Mouse (Mus musculus) liver, adult 2 months (tissue): ENCODE data around the gene Fkbp6. TPM values are rescaled to one million over a fixed set of nuclear protein-coding genes. Genes with fewer than 3 reads are reported as not detected.
A peak's percentile ranks its signal among the peaks of the same experiment; 100 is the strongest.

Experiments
- DNase-seq: peaks from one replicate; pipeline ENCODE4 v3.0.0-alpha.2; 2011; ENCODE audit warnings: low read depth, low spot score; ENCODE audit errors: extremely low read depth
- H3K27ac ChIP-seq: fragments of 200-500 bp; replicated peaks from 2 replicates; pipeline ENCODE4 v1.5.1; 2012; ENCODE audit warnings: low read depth, mild to moderate bottlenecking, control low read depth, inconsistent platforms, low read length; ENCODE audit not compliant: insufficient read depth
- H3K27me3 ChIP-seq: fragments of 200-500 bp; 2 replicates; pipeline ENCODE4 v1.6.1; 2012; ENCODE audit warnings: mild to moderate bottlenecking, moderate library complexity, low read length, inconsistent platforms; ENCODE audit not compliant: control insufficient read depth, insufficient read depth
- H3K36me3 ChIP-seq: fragments of 200-500 bp; 2 replicates; pipeline ENCODE4 v1.6.1; 2012; ENCODE audit warnings: low read length, inconsistent platforms; ENCODE audit not compliant: control insufficient read depth, insufficient read depth
- H3K4me1 ChIP-seq: fragments of 200-500 bp; 2 replicates; pipeline ENCODE4 v1.6.1; 2011; ENCODE audit warnings: low read length; ENCODE audit not compliant: control insufficient read depth, insufficient read depth
- H3K4me3 ChIP-seq: fragments of 200-500 bp; 2 replicates; pipeline ENCODE4 v1.5.1; 2011; ENCODE audit warnings: low read depth, mild to moderate bottlenecking, control low read depth, low read length, moderate library complexity; ENCODE audit not compliant: insufficient read depth
- H3K79me2 ChIP-seq: fragments of 200-500 bp; 2 replicates; pipeline ENCODE4 v1.6.1; 2012; ENCODE audit warnings: inconsistent platforms, mild to moderate bottlenecking, low read length, moderate library complexity; ENCODE audit not compliant: control insufficient read depth, insufficient read depth
- H3K9ac ChIP-seq: fragments of 200-500 bp; 2 replicates; pipeline ENCODE4 v1.6.1; 2012; ENCODE audit warnings: low read depth, mild to moderate bottlenecking, control low read depth, inconsistent platforms, low read length
- CTCF ChIP-seq: fragments of 200-500 bp; IDR thresholded peaks from 2 replicates; pipeline ENCODE4 v1.5.1; 2011; ENCODE audit warnings: low read depth, low read length, control low read depth
- POLR2A ChIP-seq: fragments of 200-500 bp; IDR thresholded peaks from 2 replicates; pipeline ENCODE4 v1.6.1; 2011; ENCODE audit warnings: low read length, control low read depth; ENCODE audit not compliant: insufficient read depth; ENCODE audit errors: extremely low read depth
- WGBS: fragments of 180-500 bp; shearing (Covaris S2); methylation state at CpG from one replicate; pipeline ENCODE4 v1.1.7; 2018; 5-methylcytosine and 5-hydroxymethylcytosine counted together
- polyA plus RNA-seq: library from polyadenylated mRNA; depleted of rRNA; stranded (reverse); fragments of >200 nt; gene quantifications from 2 replicates; pipeline ENCODE4 v1.2.3, GENCODE M21; 2012
- total RNA-seq: library from RNA; depleted of rRNA; stranded (reverse); fragments of >200 nt; gene quantifications from 2 replicates; pipeline ENCODE4 v1.2.3, GENCODE M21; 2014

Fkbp6 gene
- total and polyA plus RNA-seq, 2 experiments, result not detected

DNA sequence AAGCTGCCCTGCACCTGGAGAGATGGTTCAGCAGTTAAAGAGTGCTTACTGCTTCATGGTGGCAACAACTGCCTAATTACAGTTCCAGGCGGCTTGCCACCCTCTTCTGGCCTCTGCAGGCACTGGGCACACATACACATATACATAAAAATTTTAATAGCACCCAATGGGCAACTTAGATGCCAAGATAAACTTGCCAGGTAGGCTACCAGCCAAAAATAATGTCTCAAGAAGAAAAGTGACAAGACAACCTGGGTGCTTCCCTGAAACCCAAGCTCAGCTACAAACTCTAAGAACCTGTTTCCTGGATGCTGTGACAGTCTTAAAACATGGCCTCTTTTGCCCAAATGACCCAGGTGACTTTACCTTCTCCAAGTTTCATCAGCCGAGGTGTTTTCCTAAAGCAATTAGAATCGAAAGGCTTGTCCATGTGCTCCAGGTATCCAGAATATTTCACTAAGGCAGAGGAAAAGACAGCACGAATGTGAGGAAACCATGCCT, 2.3 kb downstream of the Fkbp6 start:
- 65% methylated on average over 4 of the region's 4 CpGs for WGBS
- H3K79me2 ChIP-seq, result no peaks in the 10 kb centered on the region
- H3K27ac ChIP-seq, result no peak overlapping the region
- H3K36me3 ChIP-seq, result no peaks in the 10 kb centered on the region
- H3K4me3 ChIP-seq, result no peak overlapping the region
- no peak for DNase-seq
- no peaks in the 10 kb centered on the region for H3K27me3 ChIP-seq
- no peak overlapping the region for H3K9ac ChIP-seq
- no peaks in the 10 kb centered on the region for H3K4me1 ChIP-seq
- TF ChIP-seq POLR2A, result no peak
- no peak for TF ChIP-seq CTCF

DNA sequence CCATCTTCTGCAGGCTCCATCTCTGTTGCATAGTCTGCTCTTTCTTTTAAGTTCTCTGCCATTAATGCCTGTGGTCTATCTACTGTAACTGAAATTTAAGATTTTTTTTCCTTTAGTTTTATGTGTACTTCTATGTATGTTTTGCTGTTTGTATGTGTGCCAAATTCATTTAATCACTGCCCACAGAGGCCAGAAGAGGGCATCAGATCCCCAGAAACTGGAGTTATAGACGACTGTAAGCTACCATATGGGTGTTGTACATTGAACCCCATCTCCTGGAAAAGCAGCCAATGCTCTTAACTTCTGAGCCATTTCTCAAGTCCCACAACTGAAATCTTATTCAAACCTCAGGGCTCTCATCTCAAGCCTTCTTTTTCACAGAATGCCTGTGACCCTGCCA, 3.4 kb downstream of the Fkbp6 start:
- 13% methylated on average over 1 of the region's 1 CpGs for WGBS
- 0 out of 2 replicates have a peak, but pooled peaks have one; percentile 30 for TF ChIP-seq CTCF
- no peak for TF ChIP-seq POLR2A
- no peaks in the 10 kb centered on the region for H3K4me1 ChIP-seq

DNA sequence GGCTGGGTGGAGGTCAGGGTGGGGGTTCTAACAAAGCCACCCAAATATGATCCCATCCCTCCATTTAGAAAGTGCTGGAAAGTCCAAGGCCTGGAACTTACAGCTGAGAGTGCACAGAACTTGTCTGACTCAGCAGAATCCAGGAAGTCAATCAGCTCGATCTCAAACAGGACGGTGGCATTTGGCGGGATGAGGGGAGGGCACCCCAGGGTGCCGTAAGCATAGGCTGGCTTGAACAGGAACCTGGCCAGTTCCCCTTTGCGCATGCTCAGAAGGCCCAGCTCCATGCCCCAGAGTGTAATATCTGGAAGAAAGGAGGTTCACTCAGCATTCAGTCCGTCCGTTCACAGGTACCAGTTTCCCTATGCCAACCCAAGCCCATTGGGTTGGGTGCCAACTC, 3.9 kb downstream of the Fkbp6 start:
- H3K9ac ChIP-seq, result no peak overlapping the region
- H3K27me3 ChIP-seq, result no peaks in the 10 kb centered on the region
- no peak overlapping the region for H3K4me3 ChIP-seq
- H3K27ac ChIP-seq, result no peak overlapping the region
- no peaks in the 10 kb centered on the region for H3K79me2 ChIP-seq
- no peaks in the 10 kb centered on the region for H3K36me3 ChIP-seq
- DNase-seq, result no peak
- WGBS, result 63% methylated on average over 7 of the region's 7 CpGs
- H3K4me1 ChIP-seq, result no peaks in the 10 kb centered on the region
- TF ChIP-seq CTCF, result no peak
- TF ChIP-seq POLR2A, result no peak

More for the DNA sequence above, 3.4 kb downstream of the Fkbp6 start:
- Histone ChIP-seq H3K4me3 (no peak overlapping the region), H3K36me3 (no peaks in the 10 kb centered on the region), H3K27me3 (no peaks in the 10 kb centered on the region), H3K79me2 (no peaks in the 10 kb centered on the region), H3K27ac (no peak overlapping the region), H3K9ac (no peak overlapping the region)
- peak; percentile 50 for DNase-seq

DNA sequence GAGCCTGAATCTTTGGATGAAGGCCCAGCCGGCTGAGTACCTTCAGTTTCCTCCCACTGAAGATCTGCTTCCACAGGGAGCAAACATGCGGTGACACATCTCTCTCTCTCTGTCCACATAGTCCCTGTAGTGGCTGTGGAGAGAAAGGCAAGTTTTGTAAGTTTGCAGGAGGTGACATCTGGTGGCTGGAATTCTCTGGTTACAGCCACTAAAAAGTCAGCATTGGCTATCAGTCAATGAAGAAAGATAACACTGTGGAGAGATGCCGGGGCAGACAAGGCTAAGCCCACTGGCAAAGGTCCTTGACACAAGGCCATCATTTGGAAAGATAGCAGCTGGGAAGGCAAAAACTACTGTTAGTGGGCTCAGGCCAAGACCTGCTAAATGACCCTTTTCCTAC, 12.3 kb downstream of the Fkbp6 start:
- Histone ChIP-seq H3K27me3 (no peaks in the 10 kb centered on the region), H3K9ac (no peak overlapping the region), H3K4me1 (no peaks in the 10 kb centered on the region), H3K79me2 (no peaks in the 10 kb centered on the region), H3K36me3 (no peaks in the 10 kb centered on the region), H3K4me3 (no peak overlapping the region), H3K27ac (no peak overlapping the region)
- DNase-seq, result no peak
- 28% methylated on average over 3 of the region's 3 CpGs for WGBS
- TF ChIP-seq CTCF, result no peak
- TF ChIP-seq POLR2A, result no peak

DNA sequence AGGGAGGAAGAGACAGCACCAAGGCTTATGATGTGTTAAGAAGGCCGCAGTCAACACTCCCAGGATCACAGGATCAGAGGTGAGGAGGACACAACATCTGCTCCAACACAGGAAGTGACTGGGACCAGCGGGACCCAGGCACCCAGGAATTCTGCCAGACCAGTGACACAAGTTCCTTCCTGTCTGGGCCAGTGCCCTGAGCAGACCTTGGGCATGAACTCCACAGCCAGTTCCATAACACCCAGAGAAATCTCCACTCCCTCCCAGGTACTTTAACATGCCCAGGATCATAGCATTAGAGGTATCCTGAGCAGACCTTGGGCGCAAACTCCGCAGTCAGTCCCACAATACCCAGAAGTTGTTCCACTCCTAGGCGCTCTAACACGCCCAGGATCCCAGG, 18.7 kb downstream of the Fkbp6 start:
- Histone ChIP-seq H3K36me3 (no peaks in the 10 kb centered on the region), H3K27me3 (no peaks in the 10 kb centered on the region), H3K4me1 (no peaks in the 10 kb centered on the region), H3K4me3 (no peak overlapping the region), H3K79me2 (no peaks in the 10 kb centered on the region), H3K9ac (no peak overlapping the region), H3K27ac (no peak overlapping the region)
- 79% methylated on average over 6 of the region's 6 CpGs for WGBS
- DNase-seq, result no peak
- TF ChIP-seq CTCF (no peak), POLR2A (no peak)

DNA sequence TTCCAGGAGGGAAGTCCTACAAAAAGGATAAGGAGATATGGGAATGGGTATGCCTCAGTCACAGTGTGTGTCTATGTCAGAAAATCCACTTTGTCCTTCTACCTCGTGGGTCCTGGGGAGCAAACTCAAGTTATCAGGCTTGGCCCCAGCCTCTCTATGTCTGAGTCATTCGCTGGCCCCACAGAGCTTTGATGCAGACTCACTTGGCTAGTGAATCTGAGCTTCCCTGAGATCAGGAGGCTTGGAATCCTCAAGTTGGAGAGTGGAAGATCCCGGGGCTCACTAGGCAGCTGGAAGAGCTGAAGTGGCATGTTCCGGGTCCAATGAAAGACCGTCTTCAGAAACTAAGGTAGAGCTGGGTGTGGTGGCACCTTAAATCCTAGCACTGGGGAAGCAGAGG, 19.6 kb downstream of the Fkbp6 start:
- no peak for DNase-seq
- Histone ChIP-seq H3K27ac (no peak overlapping the region), H3K27me3 (no peaks in the 10 kb centered on the region), H3K4me1 (no peaks in the 10 kb centered on the region), H3K79me2 (no peaks in the 10 kb centered on the region), H3K36me3 (no peaks in the 10 kb centered on the region), H3K9ac (no peak overlapping the region), H3K4me3 (no peak overlapping the region)
- 84% methylated on average over 5 of the region's 5 CpGs for WGBS
- no peak for TF ChIP-seq CTCF
- TF ChIP-seq POLR2A, result no peak
